Mouse (Mus musculus) midbrain, embryonic 12.5 days (tissue): Measurements from ENCODE around the gene Olfr270. TPM values are rescaled to one million over a fixed set of nuclear protein-coding genes. Genes with fewer than 3 reads are reported as not detected.

Experiments
- ATAC-seq: fragments of 200-750 bp; cut with Nextera tagmentation; 2 replicates; pipeline ENCODE4 v1.8.0; 2017; ENCODE audit warnings: low read depth, moderate TSS enrichment, moderate library complexity; ENCODE audit not compliant: low FRiP score
- H3K27ac ChIP-seq: fragments of 300-500 bp; sonication (generic); replicated peaks from 2 replicates; pipeline ENCODE4 v1.5.1; 2016; ENCODE audit warnings: mild to moderate bottlenecking
- H3K27me3 ChIP-seq: fragments of 300-500 bp; sonication (generic); 2 replicates; pipeline ENCODE4 v1.6.1; 2016; ENCODE audit warnings: mild to moderate bottlenecking
- H3K36me3 ChIP-seq: fragments of 300-500 bp; sonication (generic); 2 replicates; pipeline ENCODE4 v1.6.1; 2016
- H3K4me1 ChIP-seq: fragments of 300-500 bp; sonication (generic); 2 replicates; pipeline ENCODE4 v1.6.1; 2016
- H3K4me2 ChIP-seq: fragments of 300-500 bp; sonication (generic); replicated peaks from 2 replicates; pipeline ENCODE4 v1.6.1; 2016; ENCODE audit warnings: mild to moderate bottlenecking, moderate library complexity
- H3K4me3 ChIP-seq: fragments of 300-500 bp; sonication (generic); 2 replicates; pipeline ENCODE4 v1.5.1; 2016; ENCODE audit warnings: mild to moderate bottlenecking
- H3K9ac ChIP-seq: fragments of 300-500 bp; sonication (generic); replicated peaks from 2 replicates; pipeline ENCODE4 v1.6.1; 2016; ENCODE audit warnings: mild to moderate bottlenecking, moderate library complexity
- H3K9me3 ChIP-seq: fragments of 300-500 bp; sonication (generic); 2 replicates; pipeline ENCODE4 v1.6.1; 2016; ENCODE audit warnings: mild to moderate bottlenecking
- whole genome bisulfite sequencing: fragments of 180-500 bp; shearing (Covaris S2); methylation state at CpG from one replicate; pipeline ENCODE4 v1.1.7; 2016; 5-methylcytosine and 5-hydroxymethylcytosine counted together
- polyA plus RNA-seq: library from polyadenylated mRNA; unstranded; fragments of >200 nt; fragmentation: Nextera tagmentation; extraction: Ambion mirVana; gene quantifications from 2 replicates; pipeline ENCODE4 v1.2.1, GENCODE M21; 2016

Gene Olfr270
- polyA plus RNA-seq, 1 experiment from 2014 or later, result not detected

GRCm38 (mm10) chr4:53009183-53009582, 44.8 kb downstream of the Olfr270 start:
- Histone ChIP-seq H3K9me3 (no peaks in the 10 kb centered on the region), H3K27me3 (peaks cover 3% of the 10 kb centered on the region; the same call in 1 of the 2 replicates), H3K9ac (no peak overlapping the region), H3K4me1 (no peaks in the 10 kb centered on the region), H3K27ac (no peak overlapping the region), H3K36me3 (0 out of 2 replicates have a peak, but pooled peaks cover 1% of the 10 kb centered on the region), H3K4me3 (no peak overlapping the region), H3K4me2 (no peak overlapping the region)
- 67% methylated on average over 4 of the region's 4 CpGs for WGBS
- no peak for ATAC-seq

- ATAC-seq, result no peak
- Histone ChIP-seq H3K4me2 (no peak overlapping the region), H3K27ac (no peak overlapping the region), H3K36me3 (0 out of 2 replicates have a peak, but pooled peaks cover 6% of the 10 kb centered on the region), H3K9me3 (no peaks in the 10 kb centered on the region), H3K4me1 (no peaks in the 10 kb centered on the region), H3K4me3 (no peak overlapping the region), H3K9ac (no peak overlapping the region), H3K27me3 (peaks cover 3% of the 10 kb centered on the region; the same call in 1 of the 2 replicates)
- 94% methylated on average over 4 of the region's 4 CpGs for WGBS
Observed at GRCm38 (mm10) chr4:53009871-53010270, 45.5 kb downstream of the Olfr270 start.

GRCm38 (mm10) chr4:53011732-53012361, 47.5 kb downstream of the Olfr270 start, which contains the start of gene Nipsnap3b:
Nipsnap3b (plus strand) TSS chr4:53011880.
- Histone ChIP-seq H3K27me3 (peaks cover 3% of the 10 kb centered on the region; the same call in 1 of the 2 replicates), H3K27ac (peak within 1 kb of the TSS; percentile 84), H3K9me3 (peaks cover 9% of the 10 kb centered on the region; the same call in 1 of the 2 replicates), H3K4me2 (peak within 1 kb of the TSS; percentile 59), H3K9ac (peak within 1 kb of the TSS; percentile 75), H3K4me1 (no peaks in the 10 kb centered on the region), H3K36me3 (peaks cover 22% of the 10 kb centered on the region), H3K4me3 (peak within 1 kb of the TSS; percentile 80)
- peak; percentile 95 for ATAC-seq
- under 1% methylated on average over 63 of the region's 63 CpGs for WGBS

GRCm38 (mm10) chr4:53014421-53014820, 50.1 kb downstream of the Olfr270 start:
- H3K27me3 ChIP-seq, result peaks cover 3% of the 10 kb centered on the region; the same call in 1 of the 2 replicates
- no peak overlapping the region for H3K27ac ChIP-seq
- peaks cover 12% of the 10 kb centered on the region; the same call in 1 of the 2 replicates for H3K9me3 ChIP-seq
- no peak overlapping the region for H3K9ac ChIP-seq
- peaks cover 38% of the 10 kb centered on the region for H3K36me3 ChIP-seq
- WGBS, result 95% methylated on average over 7 of the region's 7 CpGs
- no peak for ATAC-seq
- H3K4me2 ChIP-seq, result no peak overlapping the region
- H3K4me1 ChIP-seq, result no peaks in the 10 kb centered on the region
- H3K4me3 ChIP-seq, result no peak overlapping the region

- ATAC-seq, result no peak
- 94% methylated on average over 3 of the region's 3 CpGs for WGBS
- Histone ChIP-seq H3K9ac (no peak overlapping the region), H3K4me2 (no peak overlapping the region), H3K9me3 (peaks cover 12% of the 10 kb centered on the region; the same call in 1 of the 2 replicates), H3K36me3 (peaks cover 44% of the 10 kb centered on the region), H3K4me3 (no peak overlapping the region), H3K4me1 (no peaks in the 10 kb centered on the region), H3K27ac (no peak overlapping the region), H3K27me3 (peaks cover 3% of the 10 kb centered on the region; the same call in 1 of the 2 replicates)
Observed at GRCm38 (mm10) chr4:53015024-53015423, 50.7 kb downstream of the Olfr270 start.

- Histone ChIP-seq H3K27ac (no peak overlapping the region), H3K4me2 (no peak overlapping the region), H3K9me3 (peaks cover 12% of the 10 kb centered on the region; the same call in 1 of the 2 replicates), H3K4me3 (no peak overlapping the region), H3K4me1 (no peaks in the 10 kb centered on the region), H3K9ac (no peak overlapping the region), H3K27me3 (no peaks in the 10 kb centered on the region), H3K36me3 (peaks cover 67% of the 10 kb centered on the region)
- ATAC-seq, result no peak
- 91% methylated on average over 1 of the region's 1 CpGs for WGBS
Observed at GRCm38 (mm10) chr4:53018392-53018791, 54.0 kb downstream of the Olfr270 start.

Other genes starting within 250 kb of the Olfr270 start
- not detected in 2 replicates for gene Olfr275, start 149.9 kb upstream of the Olfr270 start, polyA plus RNA-seq
- gene Olfr273, start 105.3 kb upstream of the Olfr270 start, polyA plus RNA-seq, result not detected in 2 replicates
- gene Olfr272, start 45.4 kb upstream of the Olfr270 start, polyA plus RNA-seq, result not detected in 2 replicates
- not detected in 2 replicates for gene Nipsnap3a, start 24.7 kb downstream of the Olfr270 start, polyA plus RNA-seq
- gene Nipsnap3b, start 47.3 kb downstream of the Olfr270 start, polyA plus RNA-seq, result 103 and 110 TPM in 2 replicates
- 8.8 and 9.2 TPM in 2 replicates for gene Abca1, start 195.3 kb downstream of the Olfr270 start, polyA plus RNA-seq